Mouse (Mus musculus): ENCODE results near the gene Cnot9. TPM values are rescaled to one million over a fixed set of nuclear protein-coding genes. Genes with fewer than 3 reads are reported as not detected.

Gene Cnot9
- polyA plus RNA-seq, 1 experiment: 20.4 TPM

Other genes starting within 250 kb of the Cnot9 start
- 1.7 and 2.5 TPM in 2 replicates for gene Gpbar1, start 227.5 kb upstream of the Cnot9 start, polyA plus RNA-seq (2012; rRNA removed)
- gene Aamp, start 221.3 kb upstream of the Cnot9 start, polyA plus RNA-seq (2012; rRNA removed): 203 and 210 TPM in 2 replicates
- gene Pnkd, start 221.1 kb upstream of the Cnot9 start, polyA plus RNA-seq (2012; rRNA removed): 101 and 110 TPM in 2 replicates
- 162 and 225 TPM in 2 replicates for gene Tmbim1, start 200.4 kb upstream of the Cnot9 start, polyA plus RNA-seq (2012; rRNA removed)
- gene Catip, start 143.9 kb upstream of the Cnot9 start, polyA plus RNA-seq (2012; rRNA removed): 1.8 and 2.3 TPM in 2 replicates
- 36.3 and 42.9 TPM in 2 replicates for gene Slc11a1, start 130.9 kb upstream of the Cnot9 start, polyA plus RNA-seq (2012; rRNA removed)
- 106 and 112 TPM in 2 replicates for gene Ctdsp1, start 114.5 kb upstream of the Cnot9 start, polyA plus RNA-seq (2012; rRNA removed)
- gene Vil1, start 96.7 kb upstream of the Cnot9 start, polyA plus RNA-seq (2012; rRNA removed): 1.3 and 2.6 TPM in 2 replicates
- 0.63 and 0.91 TPM in 2 replicates for gene Plcd4, start 36.8 kb downstream of the Cnot9 start, polyA plus RNA-seq (2012; rRNA removed)
- gene Usp37, start 38.2 kb downstream of the Cnot9 start, polyA plus RNA-seq (2012; rRNA removed): 4.1 and 4.9 TPM in 2 replicates
- 13.5 and 15.7 TPM in 2 replicates for gene Zfp142, start 82.2 kb downstream of the Cnot9 start, polyA plus RNA-seq (2012; rRNA removed)
- 18.0 and 19.3 TPM in 2 replicates for gene Bcs1l, start 82.2 kb downstream of the Cnot9 start, polyA plus RNA-seq (2012; rRNA removed)
- gene Rnf25, start 95.3 kb downstream of the Cnot9 start, polyA plus RNA-seq (2012; rRNA removed): 61.1 and 67.2 TPM in 2 replicates
- gene Stk36, start 95.4 kb downstream of the Cnot9 start, polyA plus RNA-seq (2012; rRNA removed): 3.3 and 4.5 TPM in 2 replicates
- 10.1 and 12.9 TPM in 2 replicates for gene Ttll4, start 155.7 kb downstream of the Cnot9 start, polyA plus RNA-seq (2012; rRNA removed)
- 35.7 and 45.1 TPM in 2 replicates for gene Cyp27a1, start 207.5 kb downstream of the Cnot9 start, polyA plus RNA-seq (2012; rRNA removed)
- gene Prkag3, start 243.2 kb downstream of the Cnot9 start, polyA plus RNA-seq (2012; rRNA removed): 2.5 and 4.1 TPM in 2 replicates

All from gonadal fat pad, adult 2 months (tissue).